Mouse (Mus musculus) heart, postnatal 14 days (tissue): ENCODE data around the gene Polr2i. TPM values are rescaled to one million over a fixed set of nuclear protein-coding genes. Genes with fewer than 3 reads are reported as not detected.
"Not testable (repeated sequence)": the region's sequence is repeated elsewhere in the genome, so short reads cannot be mapped to it uniquely, and the experiment has no call there.

Experiments
- DNase-seq, 2 experiments: peaks; one replicate each; pipeline ENCODE4 v3.0.0; 2021 to 2022
- intact Hi-C: fragments of 180-260 bp; cut with DNase I; formaldehyde crosslinking; loops from one replicate; pipeline ENCODE4 v1.15.1; 2025
- total RNA-seq, 2 experiments: library from RNA; stranded (reverse); gene quantifications; 2 replicates each; pipeline ENCODE4 v1.2.3; 2021

Gene Polr2i
- total RNA-seq, 2 experiments from 2014 or later, result 52.8 to 55.5 TPM

DNA sequence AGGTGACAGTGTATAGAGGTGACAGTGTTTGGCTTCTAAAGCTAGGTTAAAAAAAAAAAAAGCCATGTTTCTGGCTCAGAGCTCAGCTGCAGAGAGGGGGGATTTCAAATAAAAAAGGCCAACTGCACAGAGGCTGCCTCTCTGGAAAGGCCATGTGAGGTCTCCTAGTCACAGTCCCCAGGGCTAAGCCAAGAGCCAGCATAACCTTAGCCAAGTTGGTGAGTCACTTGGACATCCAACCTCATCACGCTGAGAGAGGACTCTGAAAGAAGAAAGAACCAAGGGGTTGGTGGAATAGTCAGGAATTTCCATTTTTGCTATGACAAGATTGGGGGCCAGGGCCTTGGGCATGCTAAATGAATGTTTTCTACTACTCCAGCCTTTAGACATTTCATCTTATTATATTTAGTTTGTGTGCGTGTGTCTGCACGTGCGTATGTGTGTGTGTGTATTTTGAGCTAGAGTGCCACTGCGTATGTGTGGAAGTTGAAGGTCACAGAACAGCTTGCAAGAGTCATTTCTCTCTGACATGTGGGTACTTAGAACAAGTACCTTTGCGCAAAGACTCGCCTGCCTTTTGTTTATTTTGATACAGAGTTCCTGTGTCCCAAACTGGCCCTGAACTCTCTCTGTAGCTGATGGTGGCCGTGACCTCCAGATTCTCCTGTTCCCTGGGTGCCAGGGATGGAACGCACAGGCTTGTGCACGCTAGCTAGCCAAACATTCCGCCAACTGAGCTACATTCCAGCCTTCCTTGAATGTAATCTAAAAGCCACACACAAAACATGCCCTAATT, 28.7 kb upstream of the Polr2i start:
- DNase-seq, result peak; percentile 49 to 77
- intact Hi-C loops, result no loop called here

DNA sequence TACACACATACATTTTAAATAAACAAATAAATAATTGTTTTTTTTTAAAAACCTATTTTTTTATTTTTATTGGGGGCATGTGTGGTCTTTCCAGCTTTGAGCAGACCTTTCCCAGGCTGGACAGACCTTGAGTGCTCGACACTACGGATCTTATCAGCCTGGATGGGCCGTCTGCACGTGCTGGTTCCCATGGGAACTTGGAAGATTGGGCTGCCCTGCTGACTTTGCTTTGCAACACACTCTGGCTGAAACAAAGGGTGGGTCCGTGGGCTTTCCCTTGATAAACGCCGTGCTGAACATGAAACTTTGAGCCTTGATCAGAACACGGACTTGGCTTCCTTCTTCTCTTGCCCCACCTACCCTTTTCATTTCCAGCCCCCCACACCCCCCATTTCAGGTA, 27.4 kb upstream of the Polr2i start:
- DNase-seq, result no peak
- intact Hi-C loops, result loop anchor here (1.0 kb wide), 1 partner anchor 23 kb away; no protein-coding TSS in a partner anchor

GRCm38 (mm10) chr7:30205383-30205782, 26.4 kb upstream of the Polr2i start:
- intact Hi-C loops, result no loop called here
- peak; percentile 72 to 83 for DNase-seq

DNA sequence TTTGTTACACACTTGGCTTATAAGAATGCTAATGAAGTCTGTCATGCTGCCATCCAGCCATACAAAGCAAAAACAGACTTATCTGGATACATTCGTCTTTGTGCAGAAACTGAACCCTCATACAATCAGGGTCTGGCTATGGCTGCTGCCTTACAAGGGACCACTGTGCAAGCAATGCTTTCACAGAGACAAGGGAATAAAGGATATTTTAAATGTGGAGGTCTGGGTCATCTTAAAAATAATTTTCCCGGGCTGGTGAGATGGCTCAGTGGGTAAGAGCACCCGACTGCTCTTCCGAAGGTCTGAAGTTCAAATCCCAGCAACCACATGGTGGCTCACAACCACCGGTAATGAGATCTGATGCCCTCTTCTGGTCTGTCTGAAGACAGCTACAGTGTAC, 25.4 kb upstream of the Polr2i start:
- intact Hi-C loops, result not testable (repeated sequence)

DNA sequence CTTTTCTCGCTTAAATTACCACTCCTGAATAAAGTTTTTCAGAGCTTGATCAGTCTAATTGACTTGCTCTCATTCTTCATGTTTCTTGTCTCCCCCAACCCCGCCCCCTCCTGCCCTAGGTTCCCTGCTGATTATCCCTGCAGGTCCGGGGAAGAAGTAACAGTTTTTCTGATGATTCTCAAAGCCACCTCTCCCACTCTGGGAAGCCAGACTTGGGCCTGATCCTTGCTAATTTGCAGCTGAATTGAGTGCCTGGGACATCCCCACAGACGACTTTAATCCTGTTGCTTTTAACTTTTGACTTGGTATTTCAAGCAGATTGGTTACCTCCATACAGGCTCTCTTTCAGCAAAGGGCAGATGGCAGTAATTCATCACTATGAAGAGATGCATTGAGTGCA, 20.7 kb upstream of the Polr2i start:
- intact Hi-C loops, result no loop called here
- DNase-seq, result no peak

More for the DNA sequence above, 25.4 kb upstream of the Polr2i start:
- not testable (repeated sequence) for DNase-seq

DNA sequence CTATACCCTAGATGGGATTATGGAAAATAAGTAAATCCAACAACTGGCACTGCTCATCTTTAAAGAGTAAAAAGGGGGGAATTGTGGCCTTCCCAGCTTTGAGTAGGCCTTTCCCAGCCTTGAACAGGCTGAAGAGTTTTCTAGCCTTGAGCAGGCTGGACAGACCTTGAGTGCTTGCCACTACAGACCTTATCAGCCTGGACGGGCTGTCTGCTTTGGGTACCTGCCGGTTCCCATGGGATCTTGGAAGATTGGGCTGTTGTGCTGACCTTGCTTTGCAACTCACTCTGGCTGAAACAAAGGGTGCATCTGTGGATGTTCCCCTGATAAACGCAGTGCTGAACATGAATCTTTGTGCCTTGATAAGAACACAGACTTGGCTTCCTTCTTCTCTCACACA, 17.9 kb upstream of the Polr2i start:
- DNase-seq, result no peak
- intact Hi-C loops, result no loop called here

- no peak for DNase-seq
- intact Hi-C loops, result loop anchor here (5.0 kb wide), 1 partner anchor 34 kb away; the partner anchor contains the start of gene Cox7a1
Measured at GRCm38 (mm10) chr7:30215875-30216274, 15.9 kb upstream of the Polr2i start.

DNA sequence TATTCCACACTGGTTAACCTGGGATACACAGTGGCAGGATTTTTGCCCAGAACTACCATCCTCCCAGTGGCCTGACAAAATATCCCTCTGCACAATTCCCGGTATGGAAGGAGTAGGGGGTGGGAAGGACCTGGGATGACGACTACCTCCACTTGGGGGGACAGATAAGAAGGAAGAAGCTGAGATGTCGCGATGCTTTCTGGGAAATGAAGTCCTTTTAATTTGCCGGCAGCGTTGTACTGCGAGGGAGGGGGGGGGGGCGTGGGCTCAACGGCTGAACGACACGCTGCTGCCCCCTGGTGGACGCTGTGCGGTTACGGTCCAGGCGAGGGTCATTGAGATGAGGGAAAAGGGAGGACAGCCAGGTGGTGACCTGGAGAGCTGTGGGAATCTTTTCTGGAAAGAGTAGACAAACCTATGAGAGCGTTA, 15.0 kb upstream of the Polr2i start:
- peak; percentile 83 to 85 for DNase-seq
- intact Hi-C loops, result loop anchor here (5.0 kb wide), 1 partner anchor 34 kb away; the partner anchor contains the start of gene Cox7a1

DNA sequence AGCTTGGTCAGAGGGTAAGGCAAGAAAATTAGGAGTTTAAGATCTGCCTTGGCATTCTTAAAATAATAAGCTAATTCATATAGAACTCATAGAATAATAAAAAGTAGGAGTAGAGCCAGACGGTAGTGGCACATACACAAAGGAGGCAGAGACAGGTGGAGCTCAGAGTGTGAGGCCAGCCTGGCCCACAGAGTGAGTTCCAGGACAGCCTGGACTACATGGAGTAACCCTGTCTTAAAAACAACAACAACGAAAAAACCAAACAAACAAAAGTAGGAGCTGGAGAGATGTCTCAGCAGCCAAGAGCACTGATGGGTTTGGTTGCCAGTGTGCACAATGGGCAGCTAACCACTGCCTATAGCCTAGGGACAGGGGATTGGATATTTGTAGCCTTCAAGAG, 14.5 kb upstream of the Polr2i start:
- intact Hi-C loops, result loop anchor here (5.0 kb wide), 1 partner anchor 35 kb away; the partner anchor contains the start of gene Cox7a1
- no peak for DNase-seq

GRCm38 (mm10) chr7:30219293-30220007, 12.3 kb upstream of the Polr2i start:
- DNase-seq, result peak; percentile 67 to 70
- intact Hi-C loops, result loop anchor here (5.0 kb wide), 1 partner anchor 37 kb away; the partner anchor contains the start of gene Cox7a1

GRCm38 (mm10) chr7:30220008-30220356, 11.8 kb upstream of the Polr2i start:
- DNase-seq, result no peak
- intact Hi-C loops, result no loop called here

DNA sequence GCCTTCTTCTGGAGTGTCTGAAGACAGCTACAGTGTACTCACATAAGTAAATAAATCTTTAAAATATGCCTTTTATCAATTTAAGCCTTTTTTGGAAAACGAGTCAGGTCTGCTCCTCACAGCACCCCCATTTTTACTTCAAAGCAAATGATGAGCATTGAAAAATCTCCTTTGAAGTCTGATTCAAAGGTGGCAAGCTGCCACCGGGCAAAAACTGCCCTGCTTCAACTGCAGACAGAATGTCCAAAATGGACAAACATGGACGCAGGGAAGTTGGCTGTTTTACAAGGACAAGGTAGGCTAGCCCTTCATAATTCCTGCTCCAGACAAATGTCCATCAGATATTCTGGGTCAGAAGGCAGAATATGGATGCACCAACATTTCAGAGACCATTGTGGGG, 10.3 kb upstream of the Polr2i start:
- DNase-seq, result no peak
- intact Hi-C loops, result no loop called here

GRCm38 (mm10) chr7:30222205-30222604, 9.5 kb upstream of the Polr2i start:
- no peak for DNase-seq
- intact Hi-C loops, result no loop called here

DNA sequence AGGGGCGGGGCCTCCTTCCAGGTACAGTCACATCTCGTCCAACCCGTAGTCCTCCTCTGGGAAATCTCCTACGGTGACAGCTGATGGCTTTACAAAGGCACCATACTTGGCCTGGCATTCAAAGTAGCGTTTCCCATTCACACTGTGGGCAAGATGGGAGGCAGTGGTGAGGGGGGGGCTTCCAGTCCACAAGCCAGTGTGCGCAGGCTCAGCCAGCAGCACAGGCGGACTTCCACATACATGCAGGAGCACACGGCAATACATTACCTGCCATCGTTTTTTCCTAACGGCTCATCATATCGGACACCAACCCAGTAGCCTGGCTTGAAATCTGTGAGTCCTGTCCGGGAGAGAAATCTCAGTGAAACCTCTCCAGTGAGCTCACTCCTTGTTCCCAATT, 7.5 kb upstream of the Polr2i start:
- intact Hi-C loops, result no loop called here
- no peak for DNase-seq

DNA sequence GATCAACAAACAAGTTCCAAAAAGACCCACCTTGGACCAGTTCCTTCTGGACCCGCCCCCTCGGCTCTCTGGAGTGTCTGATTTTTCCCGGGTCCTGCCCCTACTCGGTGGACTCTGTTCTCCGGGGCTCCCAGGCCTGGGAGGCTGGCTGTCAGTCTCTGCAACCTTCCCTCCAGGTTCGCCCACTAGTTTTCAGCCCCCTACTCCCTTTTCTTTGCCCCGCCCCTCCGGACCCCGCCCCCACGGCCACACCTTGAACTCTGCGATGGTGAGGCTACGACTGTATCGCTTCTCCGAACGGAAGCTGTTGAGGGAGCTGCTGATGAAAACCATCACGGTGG, 450 bp upstream of the Polr2i start:
- intact Hi-C loops, result loop anchor here (5.0 kb wide), 1 partner anchor 51 kb away; the partner anchor contains the start of genes Thap8 and Wdr62
- DNase-seq, result no peak

- intact Hi-C loops, result loop anchor here (5.0 kb wide), 1 partner anchor 50 kb away; the partner anchor contains the start of genes Thap8 and Wdr62
- DNase-seq, result peak; percentile 46 to 70
Measured at GRCm38 (mm10) chr7:30232631-30233148, 942 bp downstream of the Polr2i start.

GRCm38 (mm10) chr7:30233387-30233786, 1.6 kb downstream of the Polr2i start:
- intact Hi-C loops, result loop anchor here (5.0 kb wide), 1 partner anchor 49 kb away; the partner anchor contains the start of genes Thap8 and Wdr62
- no peak for DNase-seq

DNA sequence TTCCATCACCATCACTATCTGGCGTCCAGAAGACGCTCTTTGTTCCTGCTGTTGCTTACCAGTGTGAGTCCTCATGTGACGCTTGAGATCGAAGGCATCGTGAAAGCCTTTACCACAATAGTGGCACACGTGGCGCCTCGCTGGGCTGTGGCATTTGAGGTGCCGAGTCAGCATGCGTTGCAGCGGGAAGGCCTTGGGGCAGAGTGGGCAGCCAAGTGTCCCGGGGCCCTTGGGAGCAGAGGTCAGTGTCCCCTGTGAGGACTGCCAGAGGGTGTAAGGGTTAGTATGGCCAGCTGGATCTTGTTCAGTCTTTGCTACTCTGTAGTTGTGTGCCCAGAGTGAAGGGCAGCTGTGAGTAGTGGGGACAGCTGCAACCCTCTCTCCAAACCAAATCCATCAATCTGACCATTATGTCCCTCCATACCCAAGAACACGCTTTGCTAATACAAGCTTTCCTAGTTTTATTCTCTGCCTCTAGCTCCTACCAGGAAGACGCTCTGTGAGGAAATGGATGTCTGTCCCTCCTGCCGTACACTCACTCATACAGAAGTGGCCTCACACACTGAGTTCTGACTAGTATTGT, 2.6 kb downstream of the Polr2i start:
- intact Hi-C loops, result loop anchor here (5.0 kb wide), 1 partner anchor 48 kb away; the partner anchor contains the start of genes Thap8 and Wdr62
- DNase-seq, result no peak

DNA sequence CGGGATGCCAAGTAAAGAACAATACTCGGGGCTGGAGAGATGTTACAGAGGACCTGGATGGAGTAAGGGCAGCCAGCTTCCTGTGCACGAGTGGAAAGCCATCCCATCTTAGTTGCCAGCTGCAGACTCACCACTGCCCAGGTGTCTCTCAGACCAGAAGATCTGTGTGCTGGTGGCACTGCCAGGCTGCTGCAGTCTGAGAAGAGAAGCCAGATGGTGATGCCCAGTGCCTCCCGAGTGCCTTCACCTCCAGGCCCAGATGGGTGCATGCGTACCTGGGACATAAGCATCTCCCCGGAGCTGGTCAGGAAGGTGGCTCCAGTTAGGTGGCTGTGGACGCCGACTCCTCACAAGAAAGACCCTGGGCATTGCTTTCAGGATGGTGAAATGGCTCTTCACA, 3.3 kb downstream of the Polr2i start:
- no peak for DNase-seq
- intact Hi-C loops, result no loop called here

- intact Hi-C loops, result no loop called here
- DNase-seq, result no peak
Measured at GRCm38 (mm10) chr7:30235625-30236024, 3.9 kb downstream of the Polr2i start, which contains the start of gene Ovol3. TSS of gene Ovol3 (minus strand) at chr7:30235725.

- DNase-seq, intact Hi-C loops: not testable (repeated sequence)
Measured at GRCm38 (mm10) chr7:30237374-30237773, 5.6 kb downstream of the Polr2i start.
